Mouse (Mus musculus): ENCODE measurements around the gene Mmp1b. TPM values are rescaled to one million over a fixed set of nuclear protein-coding genes. Genes with fewer than 3 reads are reported as not detected.

The Mmp1b gene
- not detected for total RNA-seq (2023)

GRCm38 (mm10) chr9:7387947-7388346, at the start of gene Mmp1b:
Gene Mmp1b (minus strand): TSS chr9:7388047.

GRCm38 (mm10) chr9:7344107-7344506, 43.7 kb downstream of the Mmp1b start, which contains the start of gene Mmp12:
Gene Mmp12 (plus strand): TSS chr9:7344381.

Other genes with a start within 250 kb of the Mmp1b start
- 1 to 10 TPM; 6.0 to 6.9 TPM for gene Dync2h1, start 203.6 kb downstream of the Mmp1b start, total RNA-seq (2023)
- gene Dcun1d5, start 203.5 kb downstream of the Mmp1b start, total RNA-seq (2023) = 10 to 100 TPM; 66.7 to 73.3 TPM
- gene Mmp13, start 115.5 kb downstream of the Mmp1b start, total RNA-seq (2023) = not detected
- gene Mmp12, start 43.7 kb downstream of the Mmp1b start, total RNA-seq (2023) = under 1 TPM in 1 of 2 experiments, not detected in 1; 0.87 TPM
- gene Mmp3, start 57.8 kb upstream of the Mmp1b start, total RNA-seq (2023) = not detected
- gene Mmp10, start 114.3 kb upstream of the Mmp1b start, total RNA-seq (2023) = not detected
- not detected for gene Mmp8, start 170.4 kb upstream of the Mmp1b start, total RNA-seq (2023)
- not detected for gene Mmp27, start 183.3 kb upstream of the Mmp1b start, total RNA-seq (2023)
- not detected for gene Mmp20, start 240.2 kb upstream of the Mmp1b start, total RNA-seq (2023)

Measured in B cell, adult 67 days (primary cell).